Mouse (Mus musculus): ENCODE results near the gene Khnyn.

GRCm38 (mm10) chr14:55883149-55883661 is 1.5 kb upstream of the Khnyn start:
- TF ChIP-seq POLR2A (IDR thresholded peaks at IDR 0.05; ENCODE audit: control insufficient read depth, extremely low read depth, insufficient read depth, low read length, poor library complexity) (no peak), CTCF (IDR thresholded peaks at IDR 0.05; ENCODE audit: borderline replicate concordance, control insufficient read depth, extremely low read depth, insufficient read depth, low read length, poor library complexity) (no peak)
